Mouse (Mus musculus) gastrocnemius, postnatal 10 days (tissue): Measurements from ENCODE around the gene Pdia4. TPM values are rescaled to one million over a fixed set of nuclear protein-coding genes. Genes with fewer than 3 reads are reported as not detected.
"Not testable (repeated sequence)": the region's sequence is repeated elsewhere in the genome, so short reads cannot be mapped to it uniquely, and the experiment has no call there.

ENCODE experiments used
- DNase-seq: peaks from one replicate; pipeline ENCODE4 v3.0.0; 2021; ENCODE audit warnings: mixed read lengths
- long read RNA-seq, 2 experiments: library from polyadenylated mRNA; stranded (forward); transcript quantifications; one replicate each; pipeline ENCODE4 v2.0.0; 2021
- total RNA-seq, 2 experiments: library from RNA; stranded (reverse); gene quantifications; 2 replicates each; pipeline ENCODE4 v1.2.3; 2021

Gene Pdia4
- 10 to 100 TPM; 34.1 to 46.1 TPM for total RNA-seq
- long read RNA-seq, experiment 1, transcript Pdia4-201 (10 exons, 2,399 nt) = major isoform, 73 of 79 reads
- long read RNA-seq, experiment 1, partial matches to known transcripts = 2 of 79 reads
- long read RNA-seq, experiment 1, other reads (novel, unspliced or antisense) = 4 of 79 reads
- long read RNA-seq, experiment 2, transcript Pdia4-201 (10 exons, 2,399 nt) = major isoform, 48 of 50 reads
- long read RNA-seq, experiment 2, partial matches to known transcripts = 1 of 50 reads
- long read RNA-seq, experiment 2, other reads (novel, unspliced or antisense) = 1 of 50 reads

- peak; percentile 98 for DNase-seq
Observed at GRCm38 (mm10) chr6:47813257-47813878, at the start of gene Pdia4. Pdia4 (minus strand) TSS chr6:47813430.

GRCm38 (mm10) chr6:47857729-47858128 lies 44.5 kb upstream of the Pdia4 start:
- DNase-seq = not testable (repeated sequence)

GRCm38 (mm10) chr6:47857241-47857640 lies 44.0 kb upstream of the Pdia4 start:
- no peak for DNase-seq

GRCm38 (mm10) chr6:47845779-47846178 lies 32.5 kb upstream of the Pdia4 start:
- no peak for DNase-seq

- no peak for DNase-seq
Observed at GRCm38 (mm10) chr6:47842337-47842736, 29.1 kb upstream of the Pdia4 start.

- no peak for DNase-seq
Observed at GRCm38 (mm10) chr6:47841831-47842230, 28.6 kb upstream of the Pdia4 start.

GRCm38 (mm10) chr6:47841077-47841476 lies 27.8 kb upstream of the Pdia4 start:
- DNase-seq = no peak

GRCm38 (mm10) chr6:47837630-47838029 lies 24.4 kb upstream of the Pdia4 start:
- no peak for DNase-seq

- DNase-seq = peak; percentile 44
Observed at GRCm38 (mm10) chr6:47835984-47836521, 22.8 kb upstream of the Pdia4 start.

GRCm38 (mm10) chr6:47835482-47835983 lies 22.3 kb upstream of the Pdia4 start, which contains the start of gene Zfp398:
Zfp398 (plus strand) TSS chr6:47835661.
- peak; percentile 98 for DNase-seq

GRCm38 (mm10) chr6:47832220-47832619 lies 19.0 kb upstream of the Pdia4 start:
- DNase-seq = no peak

GRCm38 (mm10) chr6:47830104-47831078 lies 17.2 kb upstream of the Pdia4 start, which contains the start of gene Zfp786:
Zfp786 (minus strand) TSS chr6:47830867.
- peak; percentile 97 for DNase-seq

GRCm38 (mm10) chr6:47828950-47829349 lies 15.7 kb upstream of the Pdia4 start:
- no peak for DNase-seq

- no peak for DNase-seq
Observed at GRCm38 (mm10) chr6:47827462-47827861, 14.2 kb upstream of the Pdia4 start.

GRCm38 (mm10) chr6:47824241-47824640 lies 11.0 kb upstream of the Pdia4 start:
- no peak for DNase-seq

- no peak for DNase-seq
Observed at GRCm38 (mm10) chr6:47821776-47822175, 8.5 kb upstream of the Pdia4 start.

GRCm38 (mm10) chr6:47821236-47821635 lies 8.0 kb upstream of the Pdia4 start:
- DNase-seq = no peak

GRCm38 (mm10) chr6:47819626-47820325 lies 6.5 kb upstream of the Pdia4 start:
- DNase-seq = no peak

- no peak for DNase-seq
Observed at GRCm38 (mm10) chr6:47818721-47819120, 5.5 kb upstream of the Pdia4 start.

GRCm38 (mm10) chr6:47816151-47816550 lies 2.9 kb upstream of the Pdia4 start:
- DNase-seq = no peak

- DNase-seq = no peak
Observed at GRCm38 (mm10) chr6:47812271-47812915, 837 bp downstream of the Pdia4 start.
